Mouse (Mus musculus) hindbrain, embryonic 14.5 days (tissue): Measurements from ENCODE around the gene AW011738. TPM values are rescaled to one million over a fixed set of nuclear protein-coding genes. Genes with fewer than 3 reads are reported as not detected.

Experiments
- ATAC-seq: fragments of 200-750 bp; cut with Nextera tagmentation; 2 replicates; pipeline ENCODE4 v1.8.0; 2017; ENCODE audit warnings: moderate number of reproducible peaks, mild to moderate bottlenecking, moderate TSS enrichment, moderate library complexity; ENCODE audit not compliant: low FRiP score
- DNase-seq: peaks from one replicate; pipeline ENCODE4 v3.0.0-alpha.2; 2015; ENCODE audit warnings: low spot score
- H3K27ac ChIP-seq: fragments of 300-500 bp; sonication (generic); 2 replicates; pipeline ENCODE4 v1.5.1; 2014; ENCODE audit warnings: mild to moderate bottlenecking, moderate library complexity
- H3K27me3 ChIP-seq: fragments of 300-500 bp; sonication (generic); 2 replicates; pipeline ENCODE4 v1.6.1; 2014; ENCODE audit warnings: mild to moderate bottlenecking, low read length, mixed read lengths; ENCODE audit not compliant: control insufficient read depth, insufficient read depth
- H3K36me3 ChIP-seq: fragments of 300-500 bp; sonication (generic); replicated peaks from 2 replicates; pipeline ENCODE4 v1.6.1; 2014; ENCODE audit not compliant: control insufficient read depth, insufficient read depth
- H3K4me1 ChIP-seq: fragments of 300-500 bp; sonication (generic); replicated peaks from 2 replicates; pipeline ENCODE4 v1.6.1; 2014; ENCODE audit warnings: antibody characterized with exemption, low read length, mixed read lengths; ENCODE audit not compliant: control insufficient read depth, insufficient read depth
- H3K4me2 ChIP-seq: fragments of 300-500 bp; sonication (generic); replicated peaks from 2 replicates; pipeline ENCODE4 v1.6.1; 2014; ENCODE audit warnings: mild to moderate bottlenecking, moderate library complexity
- H3K4me3 ChIP-seq: fragments of 300-500 bp; sonication (generic); replicated peaks from 2 replicates; pipeline ENCODE4 v1.5.1; 2014; ENCODE audit warnings: mild to moderate bottlenecking, low read length
- H3K9ac ChIP-seq: fragments of 300-500 bp; sonication (generic); 2 replicates; pipeline ENCODE4 v1.6.1; 2014
- H3K9me3 ChIP-seq: fragments of 300-500 bp; sonication (generic); 2 replicates; pipeline ENCODE4 v1.6.1; 2016; ENCODE audit warnings: low read length; ENCODE audit not compliant: control insufficient read depth
- WGBS: fragments of 180-500 bp; shearing (Covaris S2); extraction: QIAGEN DNeasy Blood & Tissue Kit; methylation state at CpG from one replicate; pipeline ENCODE4 v1.1.7; 2014; 5-methylcytosine and 5-hydroxymethylcytosine counted together
- polyA plus RNA-seq: library from polyadenylated mRNA; unstranded; fragments of >200 nt; fragmentation: Nextera tagmentation; extraction: Ambion mirVana; gene quantifications from 2 replicates; pipeline ENCODE4 v1.2.1, GENCODE M21; 2014

Gene AW011738
- polyA plus RNA-seq, 1 experiment from 2014 or later = 0.68 TPM

DNA sequence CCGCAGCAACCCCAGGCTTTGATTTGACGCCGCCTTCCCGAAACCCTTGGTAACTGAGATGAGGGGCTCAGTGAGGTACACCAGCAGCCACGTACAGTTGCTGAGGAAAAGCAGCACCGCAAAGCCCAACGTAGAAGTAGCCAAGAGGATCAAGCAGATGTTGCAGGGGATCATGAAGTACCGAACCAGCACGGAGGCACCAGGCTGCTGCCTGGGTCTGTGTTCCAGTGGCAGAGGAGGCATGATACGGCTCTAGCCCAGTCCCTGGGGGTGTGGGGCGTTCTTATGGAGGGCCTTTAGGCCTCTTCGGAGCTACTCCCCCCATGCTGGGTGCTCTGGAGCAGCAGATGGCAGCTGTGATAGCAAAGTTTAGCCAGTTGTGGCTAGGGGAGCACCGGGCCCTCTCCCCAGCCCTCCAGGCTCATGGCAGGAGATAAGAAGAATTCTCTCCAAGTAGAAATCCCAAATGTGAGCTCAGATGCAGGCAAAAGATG, 17.6 kb upstream of the AW011738 start:
- ATAC-seq (no peak; the same call in 1 of the 2 replicates), DNase-seq (no peak)
- Histone ChIP-seq H3K4me1 (peaks cover 92% of the 10 kb centered on the region), H3K27me3 (no peaks in the 10 kb centered on the region), H3K4me2 (peak overlapping the region; percentile 74), H3K9ac (peak overlapping the region; percentile 90), H3K36me3 (peaks cover 20% of the 10 kb centered on the region), H3K4me3 (peak overlapping the region; percentile 56), H3K27ac (peak overlapping the region; percentile 96), H3K9me3 (no peaks in the 10 kb centered on the region)
- WGBS = 40% methylated on average over 13 of the region's 13 CpGs

DNA sequence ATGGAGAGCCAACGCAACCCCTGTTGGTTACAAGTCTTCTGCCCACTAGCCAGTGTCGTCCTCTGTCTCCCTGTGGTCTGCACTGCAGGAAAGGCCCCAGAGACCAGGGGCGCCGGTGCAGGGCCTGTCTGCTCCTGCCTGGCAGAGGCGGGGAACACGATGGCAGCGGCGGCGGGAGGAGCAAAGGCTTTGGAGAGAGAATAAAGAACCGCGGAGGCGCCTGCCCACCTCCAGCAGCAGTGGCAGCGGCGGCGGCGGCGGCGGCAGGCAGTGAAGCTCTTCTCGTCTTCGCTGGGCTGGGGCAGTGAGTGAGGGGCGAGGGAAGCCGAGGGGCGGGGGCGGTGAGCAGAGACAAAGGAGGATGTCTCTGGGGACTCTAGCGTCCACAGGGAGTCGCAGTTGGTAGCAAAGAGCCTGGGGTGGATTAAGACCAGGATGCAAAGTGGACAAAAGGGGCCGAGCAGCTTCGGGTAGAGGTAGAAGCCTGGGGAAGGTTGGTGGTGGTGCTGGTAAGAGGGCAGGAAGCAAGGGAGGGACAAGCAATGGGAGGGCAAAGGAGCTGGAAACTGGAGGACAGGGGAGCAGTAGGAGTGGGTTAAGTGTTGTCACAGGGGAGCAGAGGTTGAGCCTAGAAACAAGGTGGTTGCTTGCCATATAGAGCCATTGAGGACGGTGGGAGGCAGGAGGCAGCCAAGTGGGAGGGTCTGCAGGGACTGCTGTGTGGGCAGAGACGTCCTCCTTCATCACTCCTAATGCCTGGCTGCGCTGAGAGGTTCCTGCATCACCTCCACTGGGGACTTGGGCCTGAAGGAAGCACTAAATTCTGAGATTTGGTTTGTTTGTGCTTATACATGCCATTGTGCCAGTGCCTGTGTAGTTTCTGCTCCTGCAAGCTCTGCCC, 16.9 kb upstream of the AW011738 start:
- ATAC-seq = peak; percentile 58

GRCm38 (mm10) chr4:156188162-156188810, 14.8 kb upstream of the AW011738 start:
- no peak for DNase-seq
- 0 out of 2 replicates have a peak, but pooled peaks have one; percentile 12 for ATAC-seq
- no peak overlapping the region for H3K4me3 ChIP-seq
- H3K27ac ChIP-seq = peak overlapping the region; percentile 60
- H3K36me3 ChIP-seq = peaks cover 21% of the 10 kb centered on the region
- peak overlapping the region; percentile 12 for H3K9ac ChIP-seq
- WGBS = 24% methylated on average over 5 of the region's 5 CpGs
- no peaks in the 10 kb centered on the region for H3K27me3 ChIP-seq
- no peaks in the 10 kb centered on the region for H3K9me3 ChIP-seq
- peak overlapping the region; percentile 23; the same call in 1 of the 2 replicates for H3K4me2 ChIP-seq
- H3K4me1 ChIP-seq = peaks cover 67% of the 10 kb centered on the region

More for the DNA sequence above, 16.9 kb upstream of the AW011738 start:
- Histone ChIP-seq H3K9ac (peak overlapping the region; percentile 90), H3K4me1 (peaks cover 85% of the 10 kb centered on the region), H3K36me3 (peaks cover 19% of the 10 kb centered on the region), H3K4me2 (peak overlapping the region; percentile 74), H3K9me3 (no peaks in the 10 kb centered on the region), H3K4me3 (peak overlapping the region; percentile 56), H3K27me3 (no peaks in the 10 kb centered on the region), H3K27ac (peak overlapping the region; percentile 96)
- peak; percentile 68 for DNase-seq
- WGBS = 4% methylated on average over 29 of the region's 31 CpGs

GRCm38 (mm10) chr4:156188811-156189323, 14.2 kb upstream of the AW011738 start:
- peak overlapping the region; percentile 60 for H3K27ac ChIP-seq
- H3K4me3 ChIP-seq = no peak overlapping the region
- 3% methylated on average over 6 of the region's 6 CpGs for WGBS
- H3K4me1 ChIP-seq = peaks cover 66% of the 10 kb centered on the region
- DNase-seq (peak; percentile 65), ATAC-seq (peak; percentile 18)
- H3K36me3 ChIP-seq = peaks cover 21% of the 10 kb centered on the region
- H3K9me3 ChIP-seq = no peaks in the 10 kb centered on the region
- H3K27me3 ChIP-seq = no peaks in the 10 kb centered on the region
- H3K4me2 ChIP-seq = peak overlapping the region; percentile 23; the same call in 1 of the 2 replicates
- H3K9ac ChIP-seq = peak overlapping the region; percentile 12; the same call in 1 of the 2 replicates

DNA sequence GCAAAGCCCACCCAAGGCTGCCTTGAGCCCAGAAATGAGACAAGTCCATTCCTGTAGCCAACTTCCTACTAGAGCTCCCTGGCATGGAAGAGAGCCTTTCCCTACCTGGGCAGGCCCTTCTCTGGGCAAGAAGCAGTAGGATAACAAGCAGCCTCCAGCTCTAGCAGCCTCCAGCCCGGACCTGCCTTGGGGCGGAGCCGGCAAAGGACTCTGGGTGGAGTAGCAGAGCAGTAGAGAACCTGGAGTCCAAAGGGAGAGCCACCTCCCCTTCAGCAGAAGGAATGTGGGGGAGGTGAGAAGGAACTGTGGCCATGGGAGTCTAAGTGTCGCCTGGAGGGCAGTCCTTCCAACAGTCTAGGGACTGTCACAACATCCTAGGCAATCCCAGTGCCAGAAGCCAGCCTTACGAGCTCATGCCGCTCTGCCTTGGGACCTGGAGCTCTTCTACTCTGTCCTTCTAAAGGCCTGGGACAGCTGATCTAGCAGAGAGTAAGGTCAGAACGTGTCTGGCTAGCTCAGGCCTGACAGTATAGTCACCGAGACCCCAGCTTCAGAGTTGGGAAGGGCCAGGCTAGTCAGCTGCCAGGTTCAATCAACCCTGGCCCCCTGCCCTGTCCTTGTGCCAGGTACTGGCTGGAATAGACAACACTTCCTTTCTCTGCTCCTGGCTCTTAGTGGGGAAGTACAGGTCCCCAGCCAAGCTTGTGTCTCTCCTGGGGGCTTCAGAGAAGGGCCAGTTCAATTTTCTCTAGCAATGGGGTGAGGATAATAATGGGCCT, 10.5 kb upstream of the AW011738 start:
- peak overlapping the region; percentile 12; the same call in 1 of the 2 replicates for H3K27ac ChIP-seq
- no peak for DNase-seq
- no peaks in the 10 kb centered on the region for H3K27me3 ChIP-seq
- H3K36me3 ChIP-seq = peaks cover 29% of the 10 kb centered on the region
- ATAC-seq = no peak
- peaks cover 61% of the 10 kb centered on the region for H3K4me1 ChIP-seq
- 59% methylated on average over 8 of the region's 8 CpGs for WGBS
- H3K4me3 ChIP-seq = no peak overlapping the region
- no peaks in the 10 kb centered on the region for H3K9me3 ChIP-seq
- H3K9ac ChIP-seq = no peak overlapping the region
- H3K4me2 ChIP-seq = no peak overlapping the region

DNA sequence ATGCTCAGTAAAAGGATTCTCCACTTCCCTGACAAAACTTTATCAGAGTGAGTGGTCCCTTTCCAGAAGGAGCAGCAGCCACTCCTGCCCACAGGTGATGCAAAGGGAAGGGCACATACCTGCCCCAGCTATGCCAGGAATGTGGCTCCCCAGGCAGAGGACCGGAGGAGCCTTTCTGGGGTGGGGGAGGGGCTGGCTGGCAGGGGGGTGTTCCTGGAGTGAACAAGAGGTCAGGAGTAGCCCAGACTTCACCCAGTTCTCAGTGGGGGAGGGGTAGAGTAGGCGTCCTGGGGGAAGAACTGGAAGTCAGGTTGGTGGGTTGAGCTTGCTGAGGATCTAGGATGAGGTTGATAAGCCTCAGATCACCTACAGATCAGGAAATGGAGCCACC, 9.9 kb upstream of the AW011738 start:
- Histone ChIP-seq H3K9me3 (no peaks in the 10 kb centered on the region), H3K4me3 (no peak overlapping the region), H3K27ac (no peak overlapping the region), H3K27me3 (no peaks in the 10 kb centered on the region), H3K36me3 (peaks cover 29% of the 10 kb centered on the region), H3K4me2 (no peak overlapping the region), H3K9ac (no peak overlapping the region), H3K4me1 (peaks cover 56% of the 10 kb centered on the region)
- WGBS = 28% methylated on average over 2 of the region's 2 CpGs
- DNase-seq (no peak), ATAC-seq (no peak)

DNA sequence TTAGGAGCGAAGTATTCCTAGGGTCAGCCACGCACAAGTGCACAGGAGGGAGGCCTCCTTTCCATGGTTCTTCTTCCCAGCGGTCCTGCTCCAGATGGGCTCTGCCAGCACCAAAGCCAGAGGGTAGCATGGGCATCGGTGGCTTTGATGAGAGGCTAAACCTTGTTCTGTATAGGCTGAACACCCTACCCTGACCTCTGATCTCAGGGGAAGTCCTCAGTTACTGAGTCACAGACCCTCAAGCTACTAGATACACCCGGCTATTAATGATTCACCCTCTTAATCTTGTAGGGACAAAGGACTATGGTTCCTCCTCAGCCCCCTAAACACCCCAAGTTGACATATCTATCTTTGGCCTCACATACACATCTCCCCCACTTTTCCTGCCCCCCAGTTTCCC, 9.2 kb upstream of the AW011738 start:
- H3K9ac ChIP-seq = 0 out of 2 replicates have a peak overlapping the region, but pooled peaks have one; percentile 42

DNA sequence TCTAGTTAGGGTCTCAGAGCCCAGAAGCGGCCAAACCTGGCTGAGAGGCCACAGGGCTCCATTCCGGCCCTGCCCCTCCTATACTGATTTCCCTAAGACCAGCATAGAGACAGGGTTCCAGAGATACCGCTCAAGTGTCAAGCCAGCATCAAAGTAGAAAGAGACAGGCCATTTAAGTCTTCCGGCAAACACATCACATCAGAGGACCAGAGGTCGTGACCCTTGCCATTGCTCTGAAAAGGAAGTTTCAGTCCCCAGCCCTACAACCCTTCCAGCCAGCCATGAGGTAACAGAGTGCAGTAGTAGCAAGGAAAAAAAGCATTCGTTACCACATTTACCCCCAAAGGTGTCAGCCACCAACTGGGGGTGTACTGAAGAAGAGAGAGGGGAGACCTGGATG, 8.8 kb upstream of the AW011738 start:
- Histone ChIP-seq H3K9me3 (no peaks in the 10 kb centered on the region), H3K9ac (peak overlapping the region; percentile 42; the same call in 1 of the 2 replicates), H3K27me3 (no peaks in the 10 kb centered on the region), H3K4me2 (peak overlapping the region; percentile 97), H3K27ac (no peak overlapping the region), H3K4me1 (peaks cover 45% of the 10 kb centered on the region), H3K36me3 (peaks cover 29% of the 10 kb centered on the region), H3K4me3 (peak overlapping the region; percentile 9)
- DNase-seq (no peak), ATAC-seq (no peak)
- 29% methylated on average over 6 of the region's 6 CpGs for WGBS

More for the DNA sequence above, 9.2 kb upstream of the AW011738 start:
- Histone ChIP-seq H3K4me2 (peak overlapping the region; percentile 97; the same call in 1 of the 2 replicates), H3K27ac (no peak overlapping the region), H3K9me3 (no peaks in the 10 kb centered on the region), H3K4me1 (peaks cover 49% of the 10 kb centered on the region), H3K4me3 (no peak overlapping the region), H3K36me3 (peaks cover 29% of the 10 kb centered on the region), H3K27me3 (no peaks in the 10 kb centered on the region)
- 57% methylated on average over 5 of the region's 5 CpGs for WGBS
- ATAC-seq (no peak), DNase-seq (no peak)
